Mouse (Mus musculus) liver, embryonic 14.5 days (tissue): Measurements from ENCODE around the gene Pan3.

ENCODE experiments used
- CTCF ChIP-seq: IDR thresholded peaks from 2 replicates; pipeline ENCODE4 v1.5.1; 2016; ENCODE audit warnings: antibody characterized with exemption, low read depth, control low read depth
- EP300 ChIP-seq: IDR thresholded peaks from 2 replicates; pipeline ENCODE4 v1.6.1; 2016; ENCODE audit warnings: antibody characterized with exemption, low read depth

GRCm38 (mm10) chr5:147539815-147540214 lies 109.9 kb downstream of the Pan3 start:
- TF ChIP-seq CTCF (no peak), EP300 (no peak)
